Mouse (Mus musculus) CD4-positive helper T cell, adult 2 months (primary cell): ENCODE measurements around the gene Gm17018.

Experiments used
- DNase-seq: peaks from one replicate; pipeline ENCODE4 v3.0.0-alpha.2; 2012; ENCODE audit warnings: low read depth, missing footprints, low spot score

The Gm17018 gene

GRCm38 (mm10) chr19:45549128-45549915 lies 11.1 kb upstream of the Gm17018 start:
- no peak for DNase-seq

- DNase-seq, result no peak
Observed at GRCm38 (mm10) chr19:45549948-45550347, 10.5 kb upstream of the Gm17018 start.

- no peak for DNase-seq
Observed at GRCm38 (mm10) chr19:45552187-45552586, 8.2 kb upstream of the Gm17018 start.

GRCm38 (mm10) chr19:45554136-45554535 lies 6.3 kb upstream of the Gm17018 start:
- DNase-seq, result no peak

- DNase-seq, result no peak
Observed at GRCm38 (mm10) chr19:45565925-45566715, 5.7 kb downstream of the Gm17018 start.

GRCm38 (mm10) chr19:45567367-45567766 lies 7.0 kb downstream of the Gm17018 start:
- DNase-seq, result no peak

GRCm38 (mm10) chr19:45573033-45573432 lies 12.6 kb downstream of the Gm17018 start:
- DNase-seq, result no peak

GRCm38 (mm10) chr19:45573861-45574267 lies 13.4 kb downstream of the Gm17018 start:
- DNase-seq, result peak; percentile 85

GRCm38 (mm10) chr19:45574339-45574898 lies 14.0 kb downstream of the Gm17018 start:
- no peak for DNase-seq

GRCm38 (mm10) chr19:45574941-45575631 lies 14.7 kb downstream of the Gm17018 start:
- peak; percentile 70 for DNase-seq

- DNase-seq, result peak; percentile 17
Observed at GRCm38 (mm10) chr19:45575632-45576001, 15.2 kb downstream of the Gm17018 start.

GRCm38 (mm10) chr19:45577141-45577750 lies 16.8 kb downstream of the Gm17018 start:
- peak; percentile 66 for DNase-seq

GRCm38 (mm10) chr19:45578976-45579375 lies 18.6 kb downstream of the Gm17018 start:
- DNase-seq, result peak; percentile 70

- no peak for DNase-seq
Observed at GRCm38 (mm10) chr19:45579416-45579815, 19.0 kb downstream of the Gm17018 start.

- DNase-seq, result no peak
Observed at GRCm38 (mm10) chr19:45580235-45580634, 19.8 kb downstream of the Gm17018 start.

- DNase-seq, result peak; percentile 41
Observed at GRCm38 (mm10) chr19:45581257-45581656, 20.8 kb downstream of the Gm17018 start.

GRCm38 (mm10) chr19:45582161-45582560 lies 21.7 kb downstream of the Gm17018 start:
- DNase-seq, result no peak

- no peak for DNase-seq
Observed at GRCm38 (mm10) chr19:45583136-45583535, 22.7 kb downstream of the Gm17018 start.

- no peak for DNase-seq
Observed at GRCm38 (mm10) chr19:45584856-45585620, 24.6 kb downstream of the Gm17018 start.

- DNase-seq, result no peak
Observed at GRCm38 (mm10) chr19:45586850-45587249, 26.4 kb downstream of the Gm17018 start.
